In genomic region chr14:31669161-31669611, GRCm38 (mm10) we compare ENCODE assay signal across 8 mouse cellular contexts. TPM values are rescaled to one million over a fixed set of nuclear protein-coding genes. Genes with fewer than 3 reads are reported as not detected.
DNase-seq lines count a peak whose midpoint lies in the region; ATAC-seq lines count a peak whose summit lies in the region.

No protein-coding gene starts in this region.

- DNase-seq in right cerebral cortex, adult 18-20 months = peak; percentile 86
- DNase-seq in right cerebral cortex, postnatal 4 days = no peak
- DNase-seq in heart, embryonic 10.5 days (ENCODE audit: low spot score) = no peak
- peak; percentile 62 to 63 for DNase-seq in kidney, adult 8-10 months
- no peak for DNase-seq in liver, embryonic 13.5 days
- DNase-seq in neural tube, embryonic 10.5 days (ENCODE audit: extremely low spot score, low spot score) = peak; percentile 33
- DNase-seq in embryo, embryonic 9.5 days (ENCODE audit: extremely low spot score) = no peak

- H3K36me3 ChIP-seq in embryonic facial prominence, embryonic 12.5 days = peaks cover 10% of the 10 kb centered on the region
- H3K36me3 ChIP-seq in heart, embryonic 10.5 days = peaks cover 13% of the 10 kb centered on the region
- H3K36me3 ChIP-seq in liver, embryonic 13.5 days = peaks cover 12% of the 10 kb centered on the region

- H3K4me2 ChIP-seq in embryonic facial prominence, embryonic 12.5 days (replicated peaks) = no peak overlapping the region
- peak overlapping the region; percentile 5; the same call in 1 of the 2 replicates for H3K4me2 ChIP-seq in liver, embryonic 13.5 days

- H3K27me3 ChIP-seq in embryonic facial prominence, embryonic 12.5 days = no peaks in the 10 kb centered on the region
- H3K27me3 ChIP-seq in heart, embryonic 10.5 days (ENCODE audit: insufficient read depth, poor library complexity, severe bottlenecking) = no peaks in the 10 kb centered on the region
- no peaks in the 10 kb centered on the region for H3K27me3 ChIP-seq in liver, embryonic 13.5 days

- H3K9ac ChIP-seq in embryonic facial prominence, embryonic 12.5 days = no peak overlapping the region
- H3K9ac ChIP-seq in liver, embryonic 13.5 days = no peak overlapping the region

- ATAC-seq in embryonic facial prominence, embryonic 12.5 days (ENCODE audit: insufficient number of reproducible peaks, insufficient read depth, low FRiP score, low TSS enrichment) = no peak
- ATAC-seq in liver, embryonic 13.5 days (ENCODE audit: low read depth) = no peak

- WGBS in embryonic facial prominence, embryonic 12.5 days = 71% methylated on average over 13 of the region's 13 CpGs
- WGBS in heart, embryonic 10.5 days = 64% methylated on average over 13 of the region's 13 CpGs
- WGBS in liver, embryonic 13.5 days (ENCODE audit: insufficient replicate concordance) = 26% methylated on average over 13 of the region's 13 CpGs

- peaks cover 5% of the 10 kb centered on the region; the same call in 1 of the 2 replicates for H3K4me1 ChIP-seq in embryonic facial prominence, embryonic 12.5 days
- H3K4me1 ChIP-seq in heart, embryonic 10.5 days = peaks cover 18% of the 10 kb centered on the region
- peaks cover 27% of the 10 kb centered on the region for H3K4me1 ChIP-seq in liver, embryonic 13.5 days (replicated peaks)

- H3K9me3 ChIP-seq in embryonic facial prominence, embryonic 12.5 days = no peaks in the 10 kb centered on the region
- no peaks in the 10 kb centered on the region for H3K9me3 ChIP-seq in heart, embryonic 10.5 days
- no peaks in the 10 kb centered on the region for H3K9me3 ChIP-seq in liver, embryonic 13.5 days (replicated peaks)

- peak overlapping the region; percentile 2; the same call in 1 of the 2 replicates for H3K27ac ChIP-seq in embryonic facial prominence, embryonic 12.5 days
- peak overlapping the region; percentile 32; the same call in 1 of the 2 replicates for H3K27ac ChIP-seq in heart, embryonic 10.5 days
- peak overlapping the region; percentile 69 for H3K27ac ChIP-seq in liver, embryonic 13.5 days

- no peak overlapping the region for H3K4me3 ChIP-seq in embryonic facial prominence, embryonic 12.5 days
- H3K4me3 ChIP-seq in heart, embryonic 10.5 days = no peak overlapping the region
- no peak overlapping the region; the same call in 1 of the 2 replicates for H3K4me3 ChIP-seq in liver, embryonic 13.5 days (replicated peaks)

RNA-seq across cellular contexts. Expression of gene Hacl1, which starts 28.1 kb away (rescaled TPM):
- polyA plus RNA-seq in embryonic facial prominence, embryonic 12.5 days (2016; fragmentation: Nextera tagmentation; extraction: Ambion mirVana) = 10.6 and 13.8 TPM in 2 replicates
- polyA plus RNA-seq in heart, embryonic 10.5 days (2016; fragmentation: Nextera tagmentation; extraction: Ambion mirVana) = 7.8 and 8.8 TPM in 2 replicates
- polyA plus RNA-seq in liver, embryonic 13.5 days (2015; fragmentation: Nextera tagmentation; extraction: Ambion mirVana) = 8.1 and 9.6 TPM in 2 replicates

RNA-seq across cellular contexts. Expression of gene Btd, which starts 28.4 kb away (rescaled TPM):
- polyA plus RNA-seq in embryonic facial prominence, embryonic 12.5 days (2016; fragmentation: Nextera tagmentation; extraction: Ambion mirVana) = 25.3 and 28.5 TPM in 2 replicates
- polyA plus RNA-seq in heart, embryonic 10.5 days (2016; fragmentation: Nextera tagmentation; extraction: Ambion mirVana) = 21.2 and 23.8 TPM in 2 replicates
- polyA plus RNA-seq in liver, embryonic 13.5 days (2015; fragmentation: Nextera tagmentation; extraction: Ambion mirVana) = 8.9 TPM in 2 replicates

RNA-seq across cellular contexts. Expression of gene Gm49387, which starts 28.5 kb away (rescaled TPM):
- polyA plus RNA-seq in embryonic facial prominence, embryonic 12.5 days (2016; fragmentation: Nextera tagmentation; extraction: Ambion mirVana) = 2.3 TPM in 1 of 2 replicates, not detected in the other
- polyA plus RNA-seq in heart, embryonic 10.5 days (2016; fragmentation: Nextera tagmentation; extraction: Ambion mirVana) = 0.74 and 2.4 TPM in 2 replicates
- polyA plus RNA-seq in liver, embryonic 13.5 days (2015; fragmentation: Nextera tagmentation; extraction: Ambion mirVana) = 0.69 TPM in 1 of 2 replicates, not detected in the other

Comparison
In these comparisons a context has a peak if more than half of its experiments do, and no peak if none do; other contexts are left out.
1. DNase-seq: peak in right cerebral cortex, adult 18-20 months (single experiment), kidney, adult 8-10 months (2 of 2) and neural tube, embryonic 10.5 days (single experiment); none in right cerebral cortex, postnatal 4 days (single experiment), heart, embryonic 10.5 days (single experiment), liver, embryonic 13.5 days (single experiment) and embryo, embryonic 9.5 days (single experiment).
2. H3K27ac ChIP-seq: peak in every context shown above with its lines; median percentile 69 in liver, embryonic 13.5 days; 32 in heart, embryonic 10.5 days; 2 in embryonic facial prominence, embryonic 12.5 days.